Mouse (Mus musculus): ENCODE measurements around the gene Tbc1d17. TPM values are rescaled to one million over a fixed set of nuclear protein-coding genes. Genes with fewer than 3 reads are reported as not detected.

The Tbc1d17 gene
- total and polyA plus RNA-seq, 2 experiments from 2014 or later = 98.5 to 103 TPM

- Histone ChIP-seq H3K9ac (replicated peaks; ENCODE audit: low read length) (no peak overlapping the region), H3K27ac (peak overlapping the region; percentile 36; the same call in 1 of the 2 replicates), H3K4me3 (ENCODE audit: low read length) (no peak overlapping the region), H3K27me3 (ENCODE audit: insufficient read depth, low read length) (no peaks in the 10 kb centered on the region), H3K9me3 (ENCODE audit: low read length) (no peaks in the 10 kb centered on the region), H3K36me3 (ENCODE audit: insufficient read depth, low read length) (peaks cover 27% of the 10 kb centered on the region), H3K4me2 (ENCODE audit: low read depth, low read length) (no peak overlapping the region), H3K4me1 (ENCODE audit: insufficient read depth, low read length) (peaks cover 7% of the 10 kb centered on the region)
- ATAC-seq (peak; percentile 48), DNase-seq (ENCODE audit: low spot score) (peak; percentile 87)
- 51% methylated on average over 22 of the region's 22 CpGs for WGBS
- TF ChIP-seq CTCF (IDR thresholded peaks at IDR 0.05; ENCODE audit: low read depth) = peak; percentile 94
These were observed 11.9 kb upstream of the Tbc1d17 start for GRCm38 (mm10) chr7:44860576-44861428.

- DNase-seq (ENCODE audit: low spot score) (no peak), ATAC-seq (no peak)
- Histone ChIP-seq H3K9ac (replicated peaks; ENCODE audit: low read length) (no peak overlapping the region), H3K9me3 (ENCODE audit: low read length) (no peaks in the 10 kb centered on the region), H3K27ac (no peak overlapping the region), H3K36me3 (ENCODE audit: insufficient read depth, low read length) (peaks cover 27% of the 10 kb centered on the region), H3K4me1 (ENCODE audit: insufficient read depth, low read length) (peaks cover 12% of the 10 kb centered on the region), H3K4me3 (ENCODE audit: low read length) (no peak overlapping the region), H3K27me3 (ENCODE audit: insufficient read depth, low read length) (no peaks in the 10 kb centered on the region), H3K4me2 (ENCODE audit: low read depth, low read length) (no peak overlapping the region)
- 88% methylated on average over 11 of the region's 11 CpGs for WGBS
- no peak for TF ChIP-seq CTCF (IDR thresholded peaks at IDR 0.05; ENCODE audit: low read depth)
These were observed 11.0 kb upstream of the Tbc1d17 start for GRCm38 (mm10) chr7:44859896-44860295.

- Histone ChIP-seq H3K4me3 (ENCODE audit: low read length) (peak overlapping the region; percentile 57), H3K9me3 (ENCODE audit: low read length) (no peaks in the 10 kb centered on the region), H3K36me3 (ENCODE audit: insufficient read depth, low read length) (peaks cover 12% of the 10 kb centered on the region), H3K27me3 (ENCODE audit: insufficient read depth, low read length) (no peaks in the 10 kb centered on the region), H3K4me2 (ENCODE audit: low read depth, low read length) (peak overlapping the region; percentile 66), H3K27ac (peak overlapping the region; percentile 90), H3K9ac (replicated peaks; ENCODE audit: low read length) (peak overlapping the region; percentile 70), H3K4me1 (ENCODE audit: insufficient read depth, low read length) (peaks cover 12% of the 10 kb centered on the region)
- 32% methylated on average over 8 of the region's 8 CpGs for WGBS
- ATAC-seq (no peak), DNase-seq (ENCODE audit: low spot score) (peak; percentile 42)
- TF ChIP-seq CTCF (IDR thresholded peaks at IDR 0.05; ENCODE audit: low read depth) = no peak
These were observed 9.0 kb upstream of the Tbc1d17 start for GRCm38 (mm10) chr7:44857905-44858304.

- H3K9me3 ChIP-seq (ENCODE audit: low read length) = no peaks in the 10 kb centered on the region
- DNase-seq (ENCODE audit: low spot score) (peak; percentile 95), ATAC-seq (peak; percentile 77)
- under 1% methylated on average over 32 of the region's 32 CpGs for WGBS
- peak within 1 kb of the TSS; percentile 70 for H3K9ac ChIP-seq (replicated peaks; ENCODE audit: low read length)
- peaks cover 12% of the 10 kb centered on the region for H3K4me1 ChIP-seq (ENCODE audit: insufficient read depth, low read length)
- peak within 1 kb of the TSS; percentile 90 for H3K27ac ChIP-seq
- peaks cover 9% of the 10 kb centered on the region; the same call in 1 of the 2 replicates for H3K36me3 ChIP-seq (ENCODE audit: insufficient read depth, low read length)
- no peaks in the 10 kb centered on the region for H3K27me3 ChIP-seq (ENCODE audit: insufficient read depth, low read length)
- peak within 1 kb of the TSS; percentile 66 for H3K4me2 ChIP-seq (ENCODE audit: low read depth, low read length)
- peak; percentile 36 for TF ChIP-seq CTCF (IDR thresholded peaks at IDR 0.05; ENCODE audit: low read depth)
- H3K4me3 ChIP-seq (ENCODE audit: low read length) = peak within 1 kb of the TSS; percentile 57
These were observed 8.2 kb upstream of the Tbc1d17 start, which contains the start of gene Pnkp for GRCm38 (mm10) chr7:44857042-44857552. Gene Pnkp (plus strand): TSS chr7:44857139.

- Histone ChIP-seq H3K36me3 (ENCODE audit: insufficient read depth, low read length) (peaks cover 13% of the 10 kb centered on the region), H3K9me3 (ENCODE audit: low read length) (no peaks in the 10 kb centered on the region), H3K4me2 (ENCODE audit: low read depth, low read length) (peak overlapping the region; percentile 66), H3K4me1 (ENCODE audit: insufficient read depth, low read length) (peaks cover 12% of the 10 kb centered on the region), H3K9ac (replicated peaks; ENCODE audit: low read length) (no peak overlapping the region; the same call in 1 of the 2 replicates), H3K27me3 (ENCODE audit: insufficient read depth, low read length) (no peaks in the 10 kb centered on the region), H3K27ac (peak overlapping the region; percentile 90), H3K4me3 (ENCODE audit: low read length) (peak overlapping the region; percentile 57)
- TF ChIP-seq CTCF (IDR thresholded peaks at IDR 0.05; ENCODE audit: low read depth) = no peak
- DNase-seq (ENCODE audit: low spot score) (no peak), ATAC-seq (no peak)
- WGBS = 66% methylated on average over 9 of the region's 9 CpGs
These were observed 7.5 kb upstream of the Tbc1d17 start for GRCm38 (mm10) chr7:44856265-44856916.

GRCm38 (mm10) chr7:44855036-44855435, 6.2 kb upstream of the Tbc1d17 start:
- no peaks in the 10 kb centered on the region for H3K27me3 ChIP-seq (ENCODE audit: insufficient read depth, low read length)
- H3K9me3 ChIP-seq (ENCODE audit: low read length) = no peaks in the 10 kb centered on the region
- peak overlapping the region; percentile 59 for H3K9ac ChIP-seq (replicated peaks; ENCODE audit: low read length)
- ATAC-seq (no peak), DNase-seq (ENCODE audit: low spot score) (no peak)
- no peak for TF ChIP-seq CTCF (IDR thresholded peaks at IDR 0.05; ENCODE audit: low read depth)
- peak overlapping the region; percentile 91 for H3K27ac ChIP-seq
- H3K4me2 ChIP-seq (ENCODE audit: low read depth, low read length) = peak overlapping the region; percentile 72
- peak overlapping the region; percentile 41 for H3K4me3 ChIP-seq (ENCODE audit: low read length)
- peaks cover 13% of the 10 kb centered on the region; the same call in 1 of the 2 replicates for H3K36me3 ChIP-seq (ENCODE audit: insufficient read depth, low read length)
- H3K4me1 ChIP-seq (ENCODE audit: insufficient read depth, low read length) = peaks cover 22% of the 10 kb centered on the region
- WGBS = 30% methylated on average over 10 of the region's 10 CpGs

Measured in hindbrain, postnatal 0 days (tissue).